Mouse (Mus musculus): ENCODE measurements around the gene Olfr1223. TPM values are rescaled to one million over a fixed set of nuclear protein-coding genes. Genes with fewer than 3 reads are reported as not detected.

Gene Olfr1223
- not detected in 2 replicates for polyA plus RNA-seq (2015; fragmentation: Nextera tagmentation; extraction: Ambion mirVana)

DNA sequence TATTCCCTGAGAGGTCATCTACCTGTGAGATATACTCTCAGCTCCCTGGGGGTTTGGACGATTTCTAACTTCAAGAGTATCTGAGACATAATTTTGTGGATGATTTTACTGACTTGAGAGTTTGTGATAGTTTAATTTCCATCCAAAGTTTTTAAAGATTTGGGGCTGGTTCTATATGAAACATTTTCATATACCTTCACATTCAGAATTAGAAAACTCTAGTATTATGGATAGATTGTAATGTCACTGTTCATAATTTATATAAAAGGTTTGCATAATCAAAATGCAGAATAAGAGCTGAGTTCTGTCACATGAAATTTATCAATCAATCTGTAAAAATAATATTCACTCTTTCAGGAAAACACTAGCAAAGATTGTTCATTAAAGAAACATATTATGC, at the start of gene Olfr1223:
Olfr1223 (minus strand) TSS at position 101 of the 400 bp plus-strand sequence.

DNA sequence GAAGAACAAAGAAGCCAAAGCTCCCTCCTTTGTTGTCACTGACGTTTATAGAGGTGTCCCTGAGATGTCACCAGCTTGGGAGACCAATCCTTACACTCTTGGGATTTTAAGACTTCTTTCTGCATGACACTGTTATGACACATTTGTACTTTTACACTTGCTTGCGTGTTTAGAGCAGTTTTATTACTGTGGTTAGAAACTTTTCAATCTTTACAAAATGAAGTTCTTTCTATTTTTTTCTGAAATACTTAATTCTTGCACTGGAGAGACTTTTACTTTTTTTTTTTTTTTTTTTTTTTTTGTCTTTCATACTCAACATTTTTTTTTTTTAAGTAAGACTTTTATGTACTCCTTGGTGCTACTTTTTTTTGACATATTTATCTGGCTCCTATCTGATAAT, 48.6 kb upstream of the Olfr1223 start, which contains the start of gene Olfr1226:
Olfr1226 (minus strand) TSS at position 101 of the 400 bp plus-strand sequence.

DNA sequence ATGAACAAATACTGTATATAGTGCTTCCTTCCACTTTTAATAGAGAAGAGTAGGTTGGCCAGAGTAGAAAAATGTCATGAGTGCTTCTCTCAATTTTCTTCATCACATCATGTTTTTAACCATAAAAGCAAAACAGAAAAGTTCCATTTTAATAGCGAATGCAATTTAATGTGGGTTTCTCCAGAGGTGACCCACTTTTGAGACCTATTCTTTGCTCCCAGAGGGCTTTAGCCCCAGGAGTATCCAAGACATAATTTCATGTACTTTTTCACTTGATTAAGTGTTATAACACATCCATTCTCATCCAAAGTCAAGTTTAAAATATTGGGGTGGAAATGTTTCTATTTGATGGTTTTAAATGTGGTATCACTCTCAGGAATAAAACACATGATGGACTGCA, 23.2 kb upstream of the Olfr1223 start, which contains the start of gene Olfr1225:
Olfr1225 (minus strand) TSS at position 101 of the 400 bp plus-strand sequence.

DNA sequence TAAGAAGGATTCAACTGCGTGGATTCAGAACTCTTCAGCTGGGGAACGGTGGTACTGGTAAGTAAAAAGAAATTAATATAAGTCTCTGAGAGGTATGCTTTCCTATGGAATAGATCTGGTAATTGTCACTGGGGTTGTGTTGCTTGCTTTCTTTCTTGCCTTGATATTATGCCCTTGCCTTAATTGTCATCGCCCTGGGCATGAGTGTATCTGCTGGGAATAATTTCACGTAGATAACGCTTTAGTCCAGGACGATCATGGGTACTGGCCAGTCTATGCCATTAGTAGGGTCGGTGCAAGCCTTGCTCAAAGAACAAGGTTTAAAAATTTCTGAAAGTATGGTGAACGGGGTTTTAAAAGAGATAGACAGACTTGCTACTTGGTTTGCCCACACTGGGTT, 12.6 kb upstream of the Olfr1223 start, which contains the start of gene Olfr1224-ps1:
Olfr1224-ps1 (minus strand) TSS at position 101 of the 400 bp plus-strand sequence.

DNA sequence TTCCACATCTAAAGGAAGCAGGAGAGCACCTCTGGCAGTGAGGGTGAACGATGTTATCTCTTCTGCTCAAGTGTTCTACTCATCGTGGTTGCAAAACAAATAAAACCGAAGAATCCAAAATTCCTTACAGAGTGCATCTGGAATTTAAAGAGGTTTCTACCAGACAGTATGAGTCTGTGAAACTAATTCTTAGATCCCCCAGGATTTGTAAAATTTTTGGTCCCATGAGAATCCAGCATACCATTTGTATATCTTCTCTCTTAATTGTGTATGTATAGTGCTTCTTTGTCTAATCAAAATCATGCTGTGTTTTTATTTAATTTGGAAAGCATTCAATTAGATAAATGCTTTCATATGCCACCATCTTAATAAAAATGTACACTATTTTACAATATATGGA, 18.4 kb downstream of the Olfr1223 start, which contains the start of gene Olfr1222:
Olfr1222 (minus strand) TSS at position 101 of the 400 bp plus-strand sequence.

DNA sequence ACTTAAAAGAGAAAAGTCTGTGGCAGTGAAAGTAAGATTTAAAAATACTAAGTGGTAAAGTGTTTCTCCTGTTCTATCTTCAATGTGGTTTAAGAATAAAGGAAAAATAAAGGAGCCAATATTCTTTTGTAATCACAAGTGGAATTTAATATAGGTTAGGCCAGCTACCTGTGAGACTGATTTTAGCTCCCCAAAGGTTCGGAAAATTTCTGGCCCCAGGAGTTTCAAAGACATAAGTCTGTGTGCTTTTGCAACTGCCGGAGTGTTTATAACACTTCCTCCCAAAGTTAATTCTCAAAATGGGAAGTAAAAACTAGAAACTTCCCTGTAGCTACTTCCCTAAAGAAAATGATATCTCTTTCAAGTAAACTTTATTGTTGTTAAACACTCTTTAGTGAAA, 34.2 kb downstream of the Olfr1223 start, which contains the start of gene Olfr1221:
Olfr1221 (minus strand) TSS at position 101 of the 400 bp plus-strand sequence.

DNA sequence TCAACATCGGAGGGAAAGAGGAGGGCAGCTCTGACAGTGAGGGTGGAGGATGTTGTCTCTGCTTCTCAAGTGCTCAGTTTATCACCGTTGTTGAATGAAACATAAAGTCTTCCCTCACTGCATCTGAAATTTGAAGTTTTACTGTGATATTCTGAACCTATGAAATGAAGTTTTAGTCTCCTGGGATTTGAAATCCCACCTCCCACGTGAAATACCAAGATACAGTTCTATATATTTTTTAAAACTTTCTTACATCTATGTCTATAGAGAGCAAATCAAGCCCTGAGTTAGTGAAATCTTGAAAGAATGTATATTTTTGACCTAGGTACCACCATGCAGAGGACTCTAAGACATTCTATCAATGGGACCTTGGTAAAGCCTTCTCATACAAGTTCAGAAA, 44.6 kb downstream of the Olfr1223 start, which contains the start of gene Olfr1220:
Olfr1220 (minus strand) TSS at position 101 of the 400 bp plus-strand sequence.

Other genes with a start within 250 kb of the Olfr1223 start
- not detected in 2 replicates for gene Olfr1208, start 249.2 kb downstream of the Olfr1223 start, polyA plus RNA-seq (2015; fragmentation: Nextera tagmentation; extraction: Ambion mirVana)
- not detected in 2 replicates for gene Olfr1209, start 236.4 kb downstream of the Olfr1223 start, polyA plus RNA-seq (2015; fragmentation: Nextera tagmentation; extraction: Ambion mirVana)
- gene Olfr1211, start 213.4 kb downstream of the Olfr1223 start, polyA plus RNA-seq (2015; fragmentation: Nextera tagmentation; extraction: Ambion mirVana) = not detected in 2 replicates
- gene Olfr1212, start 197.6 kb downstream of the Olfr1223 start, polyA plus RNA-seq (2015; fragmentation: Nextera tagmentation; extraction: Ambion mirVana) = not detected in 2 replicates
- gene Gm13762, start 171.3 kb downstream of the Olfr1223 start, polyA plus RNA-seq (2015; fragmentation: Nextera tagmentation; extraction: Ambion mirVana) = not detected in 2 replicates
- gene Olfr1214, start 158.9 kb downstream of the Olfr1223 start, polyA plus RNA-seq (2015; fragmentation: Nextera tagmentation; extraction: Ambion mirVana) = not detected in 2 replicates
- not detected in 2 replicates for gene Olfr1215, start 144.6 kb downstream of the Olfr1223 start, polyA plus RNA-seq (2015; fragmentation: Nextera tagmentation; extraction: Ambion mirVana)
- gene Olfr1216, start 133.2 kb downstream of the Olfr1223 start, polyA plus RNA-seq (2015; fragmentation: Nextera tagmentation; extraction: Ambion mirVana) = not detected in 2 replicates
- not detected in 2 replicates for gene Olfr1217, start 119.5 kb downstream of the Olfr1223 start, polyA plus RNA-seq (2015; fragmentation: Nextera tagmentation; extraction: Ambion mirVana)
- not detected in 2 replicates for gene Olfr1218, start 90.4 kb downstream of the Olfr1223 start, polyA plus RNA-seq (2015; fragmentation: Nextera tagmentation; extraction: Ambion mirVana)
- not detected in 2 replicates for gene Olfr1219, start 68.0 kb downstream of the Olfr1223 start, polyA plus RNA-seq (2015; fragmentation: Nextera tagmentation; extraction: Ambion mirVana)
- gene Olfr1220, start 44.7 kb downstream of the Olfr1223 start, polyA plus RNA-seq (2015; fragmentation: Nextera tagmentation; extraction: Ambion mirVana) = not detected in 2 replicates
- gene Olfr1221, start 34.3 kb downstream of the Olfr1223 start, polyA plus RNA-seq (2015; fragmentation: Nextera tagmentation; extraction: Ambion mirVana) = not detected in 2 replicates
- not detected in 2 replicates for gene Olfr1222, start 18.5 kb downstream of the Olfr1223 start, polyA plus RNA-seq (2015; fragmentation: Nextera tagmentation; extraction: Ambion mirVana)
- gene Olfr1224-ps1, start 12.5 kb upstream of the Olfr1223 start, polyA plus RNA-seq (2015; fragmentation: Nextera tagmentation; extraction: Ambion mirVana) = not detected in 2 replicates
- gene Olfr1225, start 23.1 kb upstream of the Olfr1223 start, polyA plus RNA-seq (2015; fragmentation: Nextera tagmentation; extraction: Ambion mirVana) = not detected in 2 replicates
- gene Olfr1226, start 48.5 kb upstream of the Olfr1223 start, polyA plus RNA-seq (2015; fragmentation: Nextera tagmentation; extraction: Ambion mirVana) = not detected in 2 replicates
- gene Olfr1228, start 102.5 kb upstream of the Olfr1223 start, polyA plus RNA-seq (2015; fragmentation: Nextera tagmentation; extraction: Ambion mirVana) = not detected in 2 replicates
- gene Olfr1229, start 136.5 kb upstream of the Olfr1223 start, polyA plus RNA-seq (2015; fragmentation: Nextera tagmentation; extraction: Ambion mirVana) = not detected in 2 replicates
- not detected in 2 replicates for gene Olfr1230, start 145.7 kb upstream of the Olfr1223 start, polyA plus RNA-seq (2015; fragmentation: Nextera tagmentation; extraction: Ambion mirVana)
- not detected in 2 replicates for gene Olfr1231, start 155.5 kb upstream of the Olfr1223 start, polyA plus RNA-seq (2015; fragmentation: Nextera tagmentation; extraction: Ambion mirVana)
- gene Olfr1232, start 178.1 kb upstream of the Olfr1223 start, polyA plus RNA-seq (2015; fragmentation: Nextera tagmentation; extraction: Ambion mirVana) = not detected in 2 replicates
- gene Olfr1233, start 190.8 kb upstream of the Olfr1223 start, polyA plus RNA-seq (2015; fragmentation: Nextera tagmentation; extraction: Ambion mirVana) = not detected in 2 replicates
- gene Olfr1234, start 213.3 kb upstream of the Olfr1223 start, polyA plus RNA-seq (2015; fragmentation: Nextera tagmentation; extraction: Ambion mirVana) = not detected in 2 replicates

Data from spleen, postnatal 0 days (tissue).